Mouse (Mus musculus) gastrocnemius, postnatal 4 days (tissue): ENCODE results near the gene Mrpl38. TPM values are rescaled to one million over a fixed set of nuclear protein-coding genes. Genes with fewer than 3 reads are reported as not detected.

Experiments
- DNase-seq, 2 experiments: peaks; one replicate each; pipeline ENCODE4 v3.0.0; 2021 to 2022; ENCODE audit warnings: low spot score in 2 of 2, mixed read lengths in 2 of 2
- total RNA-seq, 2 experiments: library from RNA; stranded (reverse); gene quantifications; 2 replicates each; pipeline ENCODE4 v1.2.3; 2021

Mrpl38 gene
- total RNA-seq, 2 experiments from 2014 or later = 47.0 to 50.6 TPM

GRCm38 (mm10) chr11:116111611-116112203 is 27.0 kb downstream of the Mrpl38 start:
- no peak for DNase-seq

- DNase-seq = no peak
These were observed 27.6 kb downstream of the Mrpl38 start for GRCm38 (mm10) chr11:116111067-116111466.

GRCm38 (mm10) chr11:116110540-116110939 is 28.1 kb downstream of the Mrpl38 start:
- DNase-seq = no peak

GRCm38 (mm10) chr11:116110131-116110530 is 28.5 kb downstream of the Mrpl38 start:
- DNase-seq = peak; percentile 87 to 91

DNA sequence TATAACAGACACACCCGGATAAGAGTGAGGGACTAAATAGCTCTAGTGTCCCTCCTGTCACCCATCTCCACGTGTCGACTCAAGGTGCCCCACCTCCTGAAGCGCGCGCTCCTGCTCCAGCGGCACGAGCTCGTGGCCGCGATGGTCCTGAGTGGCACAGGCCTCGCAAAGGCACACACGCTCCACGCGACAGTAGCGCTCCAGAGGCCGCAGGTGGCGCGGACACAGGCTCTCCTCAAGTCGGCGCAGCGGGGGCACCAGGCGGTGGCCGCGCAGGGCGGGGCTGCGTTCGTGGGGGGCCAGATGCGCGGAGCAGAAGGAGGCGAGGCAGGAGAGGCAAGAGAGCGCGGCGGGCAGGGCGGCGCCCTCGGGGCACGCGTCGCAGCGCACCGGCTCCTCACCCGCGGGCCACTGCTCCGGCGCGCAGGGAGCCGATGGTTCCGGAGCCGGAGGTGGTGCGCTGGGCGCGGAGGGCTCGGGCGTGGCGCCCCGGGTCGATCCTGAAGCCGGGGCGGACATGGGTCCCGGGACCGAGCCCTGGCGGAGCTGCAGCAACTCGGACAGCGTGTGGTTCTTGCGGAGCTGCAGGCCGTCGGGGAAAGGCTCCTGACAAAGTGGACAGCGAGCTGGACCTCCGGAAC is 29.1 kb downstream of the Mrpl38 start:
- DNase-seq = peak in 1 of 2 experiments; percentile 65

DNA sequence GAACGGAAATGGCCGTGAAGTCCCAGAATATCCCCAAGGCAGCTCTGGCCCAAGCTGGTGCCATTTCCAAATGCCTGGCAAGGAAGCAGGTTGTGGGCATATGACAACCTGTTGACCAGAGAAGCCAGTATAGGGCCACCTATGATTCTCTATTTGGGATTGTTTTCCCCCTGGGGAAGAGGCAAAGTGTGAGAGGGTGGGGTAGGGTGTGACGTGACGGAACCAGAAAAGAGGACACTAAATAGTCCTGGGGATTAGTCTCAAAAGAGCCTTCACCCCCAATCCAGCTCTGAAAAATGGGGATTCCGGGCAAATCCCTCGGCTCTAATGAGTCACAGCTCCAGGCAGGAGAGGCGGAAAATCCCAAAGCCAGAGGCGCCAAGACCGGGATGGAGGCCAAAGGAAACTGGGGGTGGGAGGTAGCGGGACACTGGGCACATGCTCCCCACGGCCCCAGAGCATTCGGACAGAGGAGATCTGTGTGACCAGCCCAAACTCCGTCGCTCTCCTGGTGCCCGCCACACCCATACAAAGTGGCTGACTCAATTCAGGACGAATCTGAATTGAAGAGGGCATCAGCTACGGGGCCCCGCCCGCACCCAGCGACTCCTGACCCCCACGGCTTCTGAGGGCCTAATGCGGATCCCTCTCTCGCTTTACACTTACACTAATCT is 30.1 kb downstream of the Mrpl38 start:
- peak in 1 of 2 experiments; percentile 80 for DNase-seq

DNA sequence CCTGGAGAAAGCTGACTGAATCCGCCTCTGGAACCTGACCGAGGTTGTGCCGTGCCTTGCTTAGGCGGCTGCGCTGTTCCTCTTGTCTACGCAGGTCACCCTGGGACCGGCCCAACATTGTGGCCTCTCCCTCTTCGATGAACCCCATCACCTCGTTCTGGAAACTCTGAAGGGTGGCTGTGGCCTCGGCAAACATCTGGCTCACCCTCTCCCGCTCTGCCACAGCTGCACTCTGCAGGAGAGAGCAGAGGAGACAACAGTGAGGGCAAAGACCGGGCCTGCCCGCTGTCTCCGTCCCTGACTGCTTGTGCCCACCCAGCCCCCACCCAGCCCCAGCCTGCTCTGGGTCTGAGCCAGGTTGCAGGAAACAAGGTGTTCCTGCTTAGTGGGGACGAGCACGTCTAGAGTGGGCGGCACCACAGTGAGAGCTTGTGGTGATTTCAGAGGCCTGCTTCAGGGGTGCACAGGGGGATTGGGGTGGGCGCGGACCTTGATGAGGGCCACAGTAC is 30.8 kb downstream of the Mrpl38 start:
- no peak for DNase-seq

DNA sequence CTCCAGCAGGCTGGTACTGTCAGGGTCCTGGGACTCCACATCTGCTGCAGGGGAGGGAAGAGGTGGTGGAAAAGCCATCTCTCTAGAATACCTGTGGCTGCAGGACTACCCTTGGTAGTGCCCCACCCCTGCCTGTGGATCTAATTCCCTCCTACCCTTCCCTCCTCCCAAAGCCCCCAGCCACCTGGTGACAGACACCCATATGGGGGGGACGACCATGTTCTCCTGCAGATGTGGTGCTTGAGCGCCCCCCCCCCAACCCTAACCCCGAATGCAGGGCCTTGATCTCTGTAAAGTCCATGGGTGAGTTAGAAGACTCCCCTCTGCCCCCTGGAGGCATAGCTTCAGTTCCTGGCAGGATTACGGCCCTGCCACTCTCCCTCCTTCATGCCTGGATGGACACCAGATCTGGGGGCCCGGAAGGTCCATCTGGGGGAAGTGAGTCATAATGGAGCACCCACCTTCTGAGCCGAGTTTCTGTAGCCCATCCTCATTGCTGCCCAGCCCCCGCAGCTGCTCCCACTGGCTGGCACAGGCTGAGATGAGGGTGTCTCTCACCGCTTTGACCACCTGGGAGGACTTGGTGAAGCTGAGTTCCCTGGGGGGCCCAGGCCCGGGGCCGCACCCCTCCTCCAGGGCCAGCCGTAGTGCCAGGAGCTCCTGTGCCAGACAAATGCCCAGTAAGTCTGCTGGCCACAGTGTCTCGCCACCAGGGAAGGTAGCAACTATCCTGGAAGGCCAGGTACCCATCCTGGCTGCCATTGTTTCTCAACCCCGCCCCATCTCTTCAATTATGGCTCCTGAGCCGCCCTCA is 31.5 kb downstream of the Mrpl38 start:
- no peak for DNase-seq

DNA sequence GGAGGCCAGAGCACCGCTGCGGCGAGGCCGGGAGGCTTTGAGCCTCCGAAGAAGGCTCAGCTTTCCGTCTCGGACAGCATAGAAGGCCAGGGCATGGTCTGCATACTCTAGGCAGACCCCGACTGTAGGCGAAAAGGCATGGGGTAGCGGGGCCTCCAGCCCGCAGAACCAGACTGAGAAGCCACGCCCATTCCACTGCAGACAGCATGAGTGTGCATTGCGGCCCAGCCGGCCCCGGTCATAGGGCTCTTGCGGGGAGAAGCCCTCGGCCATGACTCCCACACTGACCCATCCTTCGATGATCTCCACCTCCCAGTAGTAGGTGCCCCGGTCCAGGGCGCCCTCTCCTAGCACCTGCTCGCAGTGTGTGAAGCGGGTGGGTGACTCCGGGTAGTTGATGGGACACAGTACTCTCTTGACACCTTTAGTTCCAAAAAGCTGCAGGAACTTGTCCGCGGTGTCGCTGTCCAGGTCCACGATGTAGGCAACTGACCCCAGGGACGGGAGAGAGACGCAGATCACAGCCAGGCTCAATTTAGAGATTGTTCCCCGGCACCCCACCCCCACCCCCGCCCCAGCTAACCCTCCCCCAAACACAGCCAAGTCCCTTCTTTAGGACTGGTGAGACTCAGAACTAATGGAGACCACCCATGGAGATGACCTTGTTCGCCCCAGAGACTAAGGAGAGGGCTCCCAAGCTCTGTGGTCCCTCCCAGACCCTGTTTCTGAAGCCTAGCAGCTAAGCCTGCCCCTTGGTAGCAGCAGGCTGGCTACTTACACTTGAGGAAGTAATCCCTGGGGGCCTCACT is 32.3 kb downstream of the Mrpl38 start:
- DNase-seq = no peak

DNA sequence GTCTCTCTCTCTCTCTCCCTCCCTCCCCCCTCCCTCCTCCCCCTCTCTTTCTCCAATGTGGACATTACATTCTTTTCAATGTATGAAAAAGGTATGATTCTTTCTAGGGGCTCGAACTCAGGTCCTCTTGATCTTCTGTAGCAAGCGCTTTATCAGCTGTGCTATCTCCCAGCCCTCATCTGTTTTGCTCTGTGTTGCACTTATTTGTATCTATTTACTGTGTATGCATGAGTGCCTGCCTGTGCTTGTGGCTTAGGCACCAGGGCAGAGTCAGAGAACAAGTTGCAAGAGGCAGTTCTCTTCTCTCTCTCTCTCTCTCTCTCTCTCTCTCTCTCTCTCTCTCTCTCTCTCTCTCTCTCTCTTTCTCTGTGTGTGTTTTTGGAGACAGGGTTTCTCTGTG is 33.6 kb downstream of the Mrpl38 start:
- no peak for DNase-seq

DNA sequence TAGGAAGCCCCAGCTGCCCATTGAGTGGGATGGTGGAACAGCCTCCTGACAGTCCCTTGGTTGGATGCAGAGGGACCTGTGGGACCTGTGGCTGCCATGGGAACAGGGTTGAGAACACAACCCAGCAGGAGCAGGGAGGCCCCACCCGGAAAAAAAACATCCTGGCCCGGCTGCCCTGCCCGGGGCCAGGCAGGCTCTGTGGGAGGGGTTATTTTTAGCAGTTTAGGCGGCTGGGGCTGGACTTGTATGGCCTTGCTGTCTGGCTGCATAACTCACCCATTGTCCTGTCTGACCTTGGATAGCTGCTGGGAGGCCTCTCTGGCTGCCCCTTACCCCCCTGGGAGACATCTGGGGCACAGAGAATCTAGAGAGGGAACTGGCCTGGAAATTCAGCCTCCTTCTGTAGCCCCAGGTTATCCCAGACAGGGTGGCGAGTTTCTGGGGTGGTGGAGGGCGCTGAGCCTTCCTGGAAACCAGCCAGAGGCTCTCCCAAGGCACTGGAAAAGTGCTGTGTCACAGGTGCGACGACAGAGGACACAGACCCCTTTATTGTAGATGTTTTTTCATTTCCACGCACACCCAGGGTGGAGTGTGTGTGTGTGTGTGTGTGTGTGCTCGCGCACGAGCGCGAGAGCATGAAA is 34.5 kb downstream of the Mrpl38 start:
- peak in 1 of 2 experiments; percentile 62 for DNase-seq

DNA sequence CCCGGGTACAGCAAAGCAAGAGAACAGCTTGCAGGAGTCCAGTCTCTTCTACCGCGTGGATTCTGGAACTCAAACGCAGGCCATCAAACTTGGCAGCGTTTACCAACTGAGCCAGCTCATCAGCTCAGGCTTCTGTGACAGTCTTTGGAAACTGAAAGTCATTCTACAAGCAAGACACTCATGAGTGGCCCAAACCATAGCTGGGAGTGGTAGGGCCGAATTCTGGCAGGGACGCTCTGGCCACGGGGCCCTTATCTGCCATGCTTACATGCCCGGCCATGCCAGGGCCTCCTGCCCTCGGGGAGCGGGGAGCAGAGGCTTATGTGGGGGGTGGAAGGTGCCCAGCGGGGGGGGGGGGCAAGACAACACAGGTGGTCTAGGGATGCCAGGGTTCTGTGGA is 35.1 kb downstream of the Mrpl38 start:
- no peak for DNase-seq

DNA sequence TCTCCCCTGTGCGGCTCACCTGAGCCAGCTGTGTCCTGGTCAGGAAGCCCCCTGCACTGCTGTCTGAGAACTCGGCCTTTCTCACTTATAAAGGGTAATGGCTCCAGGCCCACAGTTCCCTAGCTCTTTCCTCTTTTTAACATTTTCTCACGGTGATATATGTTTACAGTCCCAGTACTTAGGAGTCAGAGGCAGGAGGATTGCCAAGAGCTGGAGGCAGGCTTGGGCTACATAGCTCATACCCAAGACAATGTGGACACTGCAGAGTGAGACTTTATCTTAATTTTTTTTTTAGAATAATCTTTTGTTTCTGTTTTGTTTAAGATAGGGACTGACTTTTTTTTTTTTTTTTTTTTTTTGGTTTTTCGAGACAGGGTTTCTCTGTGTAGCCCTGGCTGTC is 36.2 kb downstream of the Mrpl38 start:
- no peak for DNase-seq

GRCm38 (mm10) chr11:116101931-116102381 is 36.7 kb downstream of the Mrpl38 start:
- peak in 1 of 2 experiments; percentile 69 for DNase-seq

- no peak for DNase-seq
These were observed 37.8 kb downstream of the Mrpl38 start for GRCm38 (mm10) chr11:116100839-116101238.

DNA sequence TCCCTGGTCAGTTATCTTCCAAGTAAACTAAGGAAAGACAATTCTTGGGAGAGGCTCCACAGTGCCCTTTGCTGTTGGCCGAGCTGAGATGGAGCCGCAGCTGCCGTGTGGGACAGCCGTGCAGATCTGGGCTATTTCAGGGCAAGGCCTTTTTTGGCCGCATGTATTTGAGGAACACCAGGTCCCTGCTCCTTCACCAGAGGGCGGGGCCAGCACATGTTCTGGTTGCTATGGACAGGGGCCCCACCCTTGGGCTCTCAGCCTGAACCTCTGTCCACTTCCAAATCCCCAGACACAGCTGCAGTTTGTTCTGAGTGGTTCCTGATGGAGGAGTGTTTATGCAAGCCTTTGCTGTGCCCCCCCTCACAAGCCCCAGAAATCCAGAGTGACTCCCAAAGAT is 38.3 kb downstream of the Mrpl38 start:
- DNase-seq = peak in 1 of 2 experiments; percentile 82

DNA sequence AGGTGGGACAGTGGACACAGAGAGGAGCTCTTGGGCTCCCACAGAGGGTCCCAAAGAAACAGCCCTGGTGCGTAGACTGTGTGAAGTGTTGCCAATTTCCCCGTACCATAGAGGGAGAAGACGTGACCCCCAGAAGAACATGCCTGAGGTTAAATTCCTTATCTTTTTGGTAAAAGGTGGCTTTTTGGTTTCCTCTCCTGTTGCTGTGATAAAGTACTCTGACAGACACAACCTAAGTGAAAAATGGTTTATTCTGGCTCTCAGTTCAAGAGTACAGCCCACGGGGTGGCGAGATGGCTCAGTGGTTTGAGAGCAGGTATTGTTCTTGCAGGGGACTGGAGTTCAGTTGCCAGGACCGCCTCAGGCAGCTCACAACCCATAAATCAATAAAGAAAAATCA is 39.2 kb downstream of the Mrpl38 start:
- DNase-seq = no peak

DNA sequence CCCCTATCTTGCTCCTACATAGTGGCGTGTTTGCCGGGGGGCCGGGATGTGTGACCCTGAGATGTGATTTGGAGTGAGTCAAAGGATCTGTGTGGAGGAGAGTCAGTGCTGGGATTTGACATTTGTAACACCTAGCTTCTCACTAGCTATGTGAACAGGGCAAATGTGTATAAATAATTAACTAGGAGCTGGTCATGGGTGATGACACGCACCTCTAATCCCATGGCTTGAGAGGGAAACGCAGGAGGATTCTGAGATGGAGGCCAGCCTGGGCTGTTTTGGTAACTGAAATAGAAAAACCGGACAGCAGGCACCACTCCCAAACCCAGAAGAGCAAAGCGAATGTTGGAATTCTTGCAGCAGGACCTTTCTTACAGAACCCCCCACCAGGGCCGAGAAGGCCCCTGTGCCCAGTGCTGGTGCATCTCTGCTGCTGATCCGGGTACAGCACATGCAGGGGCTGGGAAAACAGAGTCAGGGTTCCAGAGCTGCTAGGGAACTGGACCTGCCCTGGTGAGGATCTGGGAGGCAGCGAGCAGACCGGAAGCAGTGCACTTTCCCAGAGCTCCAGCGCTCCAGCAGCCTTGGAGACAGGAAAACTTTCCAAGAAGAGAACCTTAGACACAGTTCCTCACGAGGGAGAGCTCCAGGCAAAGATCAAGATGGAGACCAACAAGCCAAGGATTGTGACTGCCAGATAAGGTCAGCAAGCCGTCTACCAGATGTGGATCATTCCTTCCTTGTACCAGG is 39.8 kb downstream of the Mrpl38 start:
- DNase-seq = no peak
